Mouse (Mus musculus): ENCODE data around the gene Lpgat1. TPM values are rescaled to one million over a fixed set of nuclear protein-coding genes. Genes with fewer than 3 reads are reported as not detected.

Gene Lpgat1
- polyA plus RNA-seq, 1 experiment from 2014 or later, result 35.8 TPM

- Histone ChIP-seq H3K27ac (no peak overlapping the region), H3K9ac (no peak overlapping the region), H3K4me2 (no peak overlapping the region), H3K4me1 (no peaks in the 10 kb centered on the region), H3K4me3 (replicated peaks) (no peak overlapping the region), H3K27me3 (no peaks in the 10 kb centered on the region), H3K36me3 (replicated peaks) (peaks cover 7% of the 10 kb centered on the region; the same call in 1 of the 2 replicates), H3K9me3 (no peaks in the 10 kb centered on the region)
- no peak for ATAC-seq (ENCODE audit: low FRiP score)
- 85% methylated on average over 2 of the region's 2 CpGs for WGBS
Observed at GRCm38 (mm10) chr1:191738726-191739125, 21.1 kb downstream of the Lpgat1 start.

- 87% methylated on average over 6 of the region's 6 CpGs for WGBS
- H3K4me1 ChIP-seq, result no peaks in the 10 kb centered on the region
- H3K9me3 ChIP-seq, result no peaks in the 10 kb centered on the region
- no peaks in the 10 kb centered on the region for H3K27me3 ChIP-seq
- ATAC-seq (ENCODE audit: low FRiP score), result no peak
- H3K27ac ChIP-seq, result no peak overlapping the region
- 0 out of 2 replicates have a peak, but pooled peaks cover 5% of the 10 kb centered on the region for H3K36me3 ChIP-seq (replicated peaks)
- H3K9ac ChIP-seq, result no peak overlapping the region
- no peak overlapping the region for H3K4me3 ChIP-seq (replicated peaks)
- H3K4me2 ChIP-seq, result no peak overlapping the region
Observed at GRCm38 (mm10) chr1:191740587-191741361, 23.1 kb downstream of the Lpgat1 start.

- 0 out of 2 replicates have a peak, but pooled peaks cover 5% of the 10 kb centered on the region for H3K36me3 ChIP-seq (replicated peaks)
- WGBS, result 90% methylated on average over 4 of the region's 4 CpGs
- no peaks in the 10 kb centered on the region for H3K27me3 ChIP-seq
- no peak overlapping the region for H3K9ac ChIP-seq
- H3K4me2 ChIP-seq, result no peak overlapping the region
- no peaks in the 10 kb centered on the region for H3K4me1 ChIP-seq
- H3K4me3 ChIP-seq (replicated peaks), result no peak overlapping the region
- no peak for ATAC-seq (ENCODE audit: low FRiP score)
- no peak overlapping the region for H3K27ac ChIP-seq
- H3K9me3 ChIP-seq, result no peaks in the 10 kb centered on the region
Observed at GRCm38 (mm10) chr1:191741635-191742034, 24.0 kb downstream of the Lpgat1 start.

- no peak overlapping the region for H3K4me3 ChIP-seq (replicated peaks)
- H3K9me3 ChIP-seq, result no peaks in the 10 kb centered on the region
- no peak overlapping the region for H3K4me2 ChIP-seq
- H3K9ac ChIP-seq, result no peak overlapping the region
- 66% methylated on average over 1 of the region's 1 CpGs for WGBS
- H3K27me3 ChIP-seq, result no peaks in the 10 kb centered on the region
- H3K27ac ChIP-seq, result no peak overlapping the region
- no peaks in the 10 kb centered on the region; the same call in 1 of the 2 replicates for H3K4me1 ChIP-seq
- H3K36me3 ChIP-seq (replicated peaks), result peaks cover 12% of the 10 kb centered on the region; the same call in 1 of the 2 replicates
- ATAC-seq (ENCODE audit: low FRiP score), result no peak
Observed at GRCm38 (mm10) chr1:191748431-191748830, 30.8 kb downstream of the Lpgat1 start.

- H3K9me3 ChIP-seq, result no peaks in the 10 kb centered on the region
- H3K27ac ChIP-seq, result no peak overlapping the region
- no peak for ATAC-seq (ENCODE audit: low FRiP score)
- WGBS, result 95% methylated on average over 3 of the region's 3 CpGs
- no peak overlapping the region for H3K9ac ChIP-seq
- H3K4me1 ChIP-seq, result no peaks in the 10 kb centered on the region
- no peak overlapping the region for H3K4me2 ChIP-seq
- H3K4me3 ChIP-seq (replicated peaks), result no peak overlapping the region
- peaks cover 60% of the 10 kb centered on the region for H3K36me3 ChIP-seq (replicated peaks)
- H3K27me3 ChIP-seq, result no peaks in the 10 kb centered on the region
Observed at GRCm38 (mm10) chr1:191756520-191757199, 39.0 kb downstream of the Lpgat1 start.

- no peak overlapping the region for H3K4me2 ChIP-seq
- whole genome bisulfite sequencing, result 88% methylated on average over 5 of the region's 5 CpGs
- H3K9me3 ChIP-seq, result no peaks in the 10 kb centered on the region
- peaks cover 35% of the 10 kb centered on the region for H3K36me3 ChIP-seq (replicated peaks)
- H3K4me1 ChIP-seq, result no peaks in the 10 kb centered on the region
- no peaks in the 10 kb centered on the region for H3K27me3 ChIP-seq
- H3K4me3 ChIP-seq (replicated peaks), result no peak overlapping the region
- H3K27ac ChIP-seq, result no peak overlapping the region
- H3K9ac ChIP-seq, result no peak overlapping the region
- ATAC-seq (ENCODE audit: low FRiP score), result no peak
Observed at GRCm38 (mm10) chr1:191774106-191774505, 56.5 kb downstream of the Lpgat1 start.

- no peak overlapping the region for H3K4me3 ChIP-seq (replicated peaks)
- H3K36me3 ChIP-seq (replicated peaks), result peaks cover 43% of the 10 kb centered on the region
- no peak overlapping the region for H3K4me2 ChIP-seq
- WGBS, result 86% methylated on average over 8 of the region's 8 CpGs
- H3K27ac ChIP-seq, result no peak overlapping the region
- no peaks in the 10 kb centered on the region for H3K4me1 ChIP-seq
- no peaks in the 10 kb centered on the region for H3K9me3 ChIP-seq
- H3K27me3 ChIP-seq, result no peaks in the 10 kb centered on the region
- no peak overlapping the region for H3K9ac ChIP-seq
- no peak for ATAC-seq (ENCODE audit: low FRiP score)
Observed at GRCm38 (mm10) chr1:191775116-191775515, 57.5 kb downstream of the Lpgat1 start.

- Histone ChIP-seq H3K27me3 (no peaks in the 10 kb centered on the region), H3K4me3 (replicated peaks) (no peak overlapping the region), H3K9me3 (no peaks in the 10 kb centered on the region), H3K27ac (no peak overlapping the region), H3K4me1 (no peaks in the 10 kb centered on the region), H3K9ac (no peak overlapping the region), H3K36me3 (replicated peaks) (peaks cover 52% of the 10 kb centered on the region), H3K4me2 (no peak overlapping the region)
- ATAC-seq (ENCODE audit: low FRiP score), result no peak
- WGBS, result 69% methylated on average over 8 of the region's 8 CpGs
Observed at GRCm38 (mm10) chr1:191777521-191777920, 59.9 kb downstream of the Lpgat1 start.

- ATAC-seq (ENCODE audit: low FRiP score), result no peak
- no peaks in the 10 kb centered on the region for H3K9me3 ChIP-seq
- H3K27ac ChIP-seq, result no peak overlapping the region
- no peak overlapping the region for H3K4me2 ChIP-seq
- H3K4me3 ChIP-seq (replicated peaks), result no peak overlapping the region
- H3K36me3 ChIP-seq (replicated peaks), result peaks cover 37% of the 10 kb centered on the region
- H3K9ac ChIP-seq, result no peak overlapping the region
- 95% methylated on average over 1 of the region's 1 CpGs for WGBS
- H3K4me1 ChIP-seq, result peaks cover 5% of the 10 kb centered on the region; the same call in 1 of the 2 replicates
- no peaks in the 10 kb centered on the region for H3K27me3 ChIP-seq
Observed at GRCm38 (mm10) chr1:191780470-191780869, 62.8 kb downstream of the Lpgat1 start.

- no peak overlapping the region for H3K4me2 ChIP-seq
- no peak overlapping the region for H3K9ac ChIP-seq
- peaks cover 9% of the 10 kb centered on the region; the same call in 1 of the 2 replicates for H3K36me3 ChIP-seq (replicated peaks)
- ATAC-seq (ENCODE audit: low FRiP score), result no peak
- H3K9me3 ChIP-seq, result peaks cover 12% of the 10 kb centered on the region; the same call in 1 of the 2 replicates
- peaks cover 5% of the 10 kb centered on the region; the same call in 1 of the 2 replicates for H3K4me1 ChIP-seq
- H3K27ac ChIP-seq, result no peak overlapping the region
- no peak overlapping the region for H3K4me3 ChIP-seq (replicated peaks)
- WGBS, result 63% methylated on average over 11 of the region's 11 CpGs
- no peaks in the 10 kb centered on the region for H3K27me3 ChIP-seq
Observed at GRCm38 (mm10) chr1:191785108-191785507, 67.5 kb downstream of the Lpgat1 start.

GRCm38 (mm10) chr1:191786255-191786654, 68.6 kb downstream of the Lpgat1 start:
- Histone ChIP-seq H3K9me3 (peaks cover 12% of the 10 kb centered on the region; the same call in 1 of the 2 replicates), H3K27ac (no peak overlapping the region), H3K4me3 (replicated peaks) (no peak overlapping the region), H3K27me3 (no peaks in the 10 kb centered on the region), H3K4me2 (no peak overlapping the region), H3K9ac (no peak overlapping the region), H3K4me1 (peaks cover 5% of the 10 kb centered on the region; the same call in 1 of the 2 replicates), H3K36me3 (replicated peaks) (no peaks in the 10 kb centered on the region; the same call in 1 of the 2 replicates)
- ATAC-seq (ENCODE audit: low FRiP score), result no peak
- WGBS, result 60% methylated on average over 6 of the region's 6 CpGs

GRCm38 (mm10) chr1:191787379-191787778, 69.7 kb downstream of the Lpgat1 start:
- Histone ChIP-seq H3K27me3 (no peaks in the 10 kb centered on the region), H3K4me3 (replicated peaks) (no peak overlapping the region), H3K9ac (no peak overlapping the region), H3K4me2 (no peak overlapping the region), H3K27ac (no peak overlapping the region), H3K36me3 (replicated peaks) (no peaks in the 10 kb centered on the region; the same call in 1 of the 2 replicates), H3K4me1 (peaks cover 5% of the 10 kb centered on the region; the same call in 1 of the 2 replicates), H3K9me3 (peaks cover 12% of the 10 kb centered on the region; the same call in 1 of the 2 replicates)
- no peak for ATAC-seq (ENCODE audit: low FRiP score)
- 43% methylated on average over 4 of the region's 4 CpGs for WGBS

Measured in forebrain, embryonic 12.5 days (tissue).